Mouse (Mus musculus): ENCODE measurements around the gene Gnai2.

- no peak for TF ChIP-seq CTCF (IDR thresholded peaks at IDR 0.05; ENCODE audit: low read depth, low read length)
- TF ChIP-seq GATA1 (IDR thresholded peaks at IDR 0.05; ENCODE audit: borderline replicate concordance, low read length): no peak
- no peak for TF ChIP-seq TAL1 (conservative IDR thresholded peaks at IDR 0.05; ENCODE audit: low read depth, low read length)
- no peak for TF ChIP-seq POLR2AphosphoS5 (IDR thresholded peaks at IDR 0.05; ENCODE audit: insufficient replicate concordance, low read depth, low read length)
Observed at GRCm38 (mm10) chr9:107624951-107625350, 10.2 kb downstream of the Gnai2 start.
